Mouse (Mus musculus) ES-E14 (cell line): Measurements from ENCODE around the gene Cib1.

Experiments
- HCFC1 ChIP-seq: IDR thresholded peaks from 2 replicates; pipeline ENCODE4 v1.6.1; 2012; ENCODE audit warnings: low read length, inconsistent platforms, borderline replicate concordance; ENCODE audit not compliant: insufficient read depth
- MAFK ChIP-seq: IDR thresholded peaks from 2 replicates; pipeline ENCODE4 v1.6.1; 2014; ENCODE audit warnings: mild to moderate bottlenecking, low read depth, low read length, inconsistent platforms; ENCODE audit not compliant: insufficient read depth
- ZNF384 ChIP-seq: IDR thresholded peaks from 2 replicates; pipeline ENCODE4 v1.6.1; 2012; ENCODE audit warnings: low read depth, low read length, inconsistent platforms

GRCm38 (mm10) chr7:80213604-80214003 is 19.0 kb downstream of the Cib1 start:
- no peak for TF ChIP-seq ZNF384
- TF ChIP-seq MAFK: no peak
- no peak for TF ChIP-seq HCFC1
